Mouse (Mus musculus): Measurements from ENCODE around the gene Scaf11. TPM values are rescaled to one million over a fixed set of nuclear protein-coding genes. Genes with fewer than 3 reads are reported as not detected.

The Scaf11 gene
- polyA plus RNA-seq, 1 experiment = 5.9 TPM

- Histone ChIP-seq H3K27ac (ENCODE audit: control insufficient read depth, insufficient read depth, low read depth, low read length) (no peak overlapping the region), H3K36me3 (ENCODE audit: control insufficient read depth, insufficient read depth, low read length) (peaks cover 3% of the 10 kb centered on the region), H3K4me3 (ENCODE audit: control insufficient read depth, low read depth, low read length) (no peak overlapping the region), H3K27me3 (ENCODE audit: control insufficient read depth, insufficient read depth, low read length) (no peaks in the 10 kb centered on the region), H3K4me1 (ENCODE audit: control insufficient read depth, insufficient read depth, low read length) (no peaks in the 10 kb centered on the region)
- TF ChIP-seq CTCF (IDR thresholded peaks at IDR 0.05; ENCODE audit: control insufficient read depth, insufficient read depth, insufficient replicate concordance, low read depth, low read length) (no peak), POLR2A (IDR thresholded peaks at IDR 0.05; ENCODE audit: control insufficient read depth, low read depth, low read length) (no peak)
Observed at GRCm38 (mm10) chr15:96376214-96376613, 84.4 kb downstream of the Scaf11 start.

GRCm38 (mm10) chr15:96373161-96373560 lies 87.5 kb downstream of the Scaf11 start:
- Histone ChIP-seq H3K36me3 (ENCODE audit: control insufficient read depth, insufficient read depth, low read length) (peaks cover 2% of the 10 kb centered on the region), H3K4me1 (ENCODE audit: control insufficient read depth, insufficient read depth, low read length) (no peaks in the 10 kb centered on the region), H3K27me3 (ENCODE audit: control insufficient read depth, insufficient read depth, low read length) (no peaks in the 10 kb centered on the region), H3K4me3 (ENCODE audit: control insufficient read depth, low read depth, low read length) (no peak overlapping the region), H3K27ac (ENCODE audit: control insufficient read depth, insufficient read depth, low read depth, low read length) (no peak overlapping the region)
- no peak for TF ChIP-seq CTCF (IDR thresholded peaks at IDR 0.05; ENCODE audit: control insufficient read depth, insufficient read depth, insufficient replicate concordance, low read depth, low read length)
- no peak for TF ChIP-seq POLR2A (IDR thresholded peaks at IDR 0.05; ENCODE audit: control insufficient read depth, low read depth, low read length)

- Histone ChIP-seq H3K4me1 (ENCODE audit: control insufficient read depth, insufficient read depth, low read length) (no peaks in the 10 kb centered on the region), H3K27ac (ENCODE audit: control insufficient read depth, insufficient read depth, low read depth, low read length) (no peak overlapping the region), H3K4me3 (ENCODE audit: control insufficient read depth, low read depth, low read length) (no peak overlapping the region), H3K36me3 (ENCODE audit: control insufficient read depth, insufficient read depth, low read length) (peaks cover 2% of the 10 kb centered on the region), H3K27me3 (ENCODE audit: control insufficient read depth, insufficient read depth, low read length) (no peaks in the 10 kb centered on the region)
- no peak for TF ChIP-seq POLR2A (IDR thresholded peaks at IDR 0.05; ENCODE audit: control insufficient read depth, low read depth, low read length)
- TF ChIP-seq CTCF (IDR thresholded peaks at IDR 0.05; ENCODE audit: control insufficient read depth, insufficient read depth, insufficient replicate concordance, low read depth, low read length) = no peak
Observed at GRCm38 (mm10) chr15:96372628-96373027, 88.0 kb downstream of the Scaf11 start.

GRCm38 (mm10) chr15:96371311-96371710 lies 89.3 kb downstream of the Scaf11 start:
- Histone ChIP-seq H3K4me3 (ENCODE audit: control insufficient read depth, low read depth, low read length) (no peak overlapping the region), H3K27ac (ENCODE audit: control insufficient read depth, insufficient read depth, low read depth, low read length) (no peak overlapping the region), H3K4me1 (ENCODE audit: control insufficient read depth, insufficient read depth, low read length) (no peaks in the 10 kb centered on the region), H3K36me3 (ENCODE audit: control insufficient read depth, insufficient read depth, low read length) (peaks cover 3% of the 10 kb centered on the region), H3K27me3 (ENCODE audit: control insufficient read depth, insufficient read depth, low read length) (no peaks in the 10 kb centered on the region)
- TF ChIP-seq POLR2A (IDR thresholded peaks at IDR 0.05; ENCODE audit: control insufficient read depth, low read depth, low read length) (no peak), CTCF (IDR thresholded peaks at IDR 0.05; ENCODE audit: control insufficient read depth, insufficient read depth, insufficient replicate concordance, low read depth, low read length) (no peak)

- H3K27me3 ChIP-seq (ENCODE audit: control insufficient read depth, insufficient read depth, low read length) = no peaks in the 10 kb centered on the region
- peaks cover 3% of the 10 kb centered on the region for H3K36me3 ChIP-seq (ENCODE audit: control insufficient read depth, insufficient read depth, low read length)
- no peak overlapping the region for H3K4me3 ChIP-seq (ENCODE audit: control insufficient read depth, low read depth, low read length)
Observed at GRCm38 (mm10) chr15:96366176-96366963, 94.3 kb downstream of the Scaf11 start.

GRCm38 (mm10) chr15:96365351-96365750 lies 95.3 kb downstream of the Scaf11 start:
- no peaks in the 10 kb centered on the region for H3K27me3 ChIP-seq (ENCODE audit: control insufficient read depth, insufficient read depth, low read length)
- no peaks in the 10 kb centered on the region for H3K4me1 ChIP-seq (ENCODE audit: control insufficient read depth, insufficient read depth, low read length)
- TF ChIP-seq CTCF (IDR thresholded peaks at IDR 0.05; ENCODE audit: control insufficient read depth, insufficient read depth, insufficient replicate concordance, low read depth, low read length) (no peak), POLR2A (IDR thresholded peaks at IDR 0.05; ENCODE audit: control insufficient read depth, low read depth, low read length) (no peak)
- no peak overlapping the region for H3K27ac ChIP-seq (ENCODE audit: control insufficient read depth, insufficient read depth, low read depth, low read length)
- no peak overlapping the region for H3K4me3 ChIP-seq (ENCODE audit: control insufficient read depth, low read depth, low read length)
- peaks cover 3% of the 10 kb centered on the region for H3K36me3 ChIP-seq (ENCODE audit: control insufficient read depth, insufficient read depth, low read length)

More at GRCm38 (mm10) chr15:96366176-96366963, 94.3 kb downstream of the Scaf11 start:
- TF ChIP-seq CTCF (IDR thresholded peaks at IDR 0.05; ENCODE audit: control insufficient read depth, insufficient read depth, insufficient replicate concordance, low read depth, low read length) = no peak
- no peak for TF ChIP-seq POLR2A (IDR thresholded peaks at IDR 0.05; ENCODE audit: control insufficient read depth, low read depth, low read length)
- H3K27ac ChIP-seq (ENCODE audit: control insufficient read depth, insufficient read depth, low read depth, low read length) = no peak overlapping the region
- H3K4me1 ChIP-seq (ENCODE audit: control insufficient read depth, insufficient read depth, low read length) = no peaks in the 10 kb centered on the region

Other genes with a start within 250 kb of the Scaf11 start
- 71.5 and 83.6 TPM in 2 replicates for gene Arid2, start 173.3 kb downstream of the Scaf11 start, polyA plus RNA-seq (2012; rRNA removed)
- gene Slc38a1, start 182.1 kb upstream of the Scaf11 start, polyA plus RNA-seq (2012; rRNA removed) = 2.0 and 2.1 TPM in 2 replicates
- 8.8 and 10.8 TPM in 2 replicates for gene Slc38a2, start 238.9 kb upstream of the Scaf11 start, polyA plus RNA-seq (2012; rRNA removed)